Mouse (Mus musculus): Measurements from ENCODE around the gene Gab2.

GRCm38 (mm10) chr7:97171089-97171488, 89.7 kb downstream of the Gab2 start:
- no peak for TF ChIP-seq CTCF (IDR thresholded peaks at IDR 0.05; ENCODE audit: low read depth)
- no peak for TF ChIP-seq EP300 (IDR thresholded peaks at IDR 0.05; ENCODE audit: low read depth)

All from liver, postnatal 0 days (tissue).